Mouse (Mus musculus): ENCODE results near the gene Zfp872. TPM values are rescaled to one million over a fixed set of nuclear protein-coding genes. Genes with fewer than 3 reads are reported as not detected.
A peak's percentile ranks its signal among the peaks of the same experiment; 100 is the strongest.
"Not testable (repeated sequence)": the region's sequence is repeated elsewhere in the genome, so short reads cannot be mapped to it uniquely, and the experiment has no call there.

Zfp872 gene
- polyA plus RNA-seq, 1 experiment from 2014 or later, result 0.27 TPM

- ATAC-seq, result peak; percentile 76
- WGBS, result 58% methylated on average over 20 of the region's 20 CpGs
These were observed 38.3 kb upstream of the Zfp872 start for GRCm38 (mm10) chr9:22149426-22150248.

DNA sequence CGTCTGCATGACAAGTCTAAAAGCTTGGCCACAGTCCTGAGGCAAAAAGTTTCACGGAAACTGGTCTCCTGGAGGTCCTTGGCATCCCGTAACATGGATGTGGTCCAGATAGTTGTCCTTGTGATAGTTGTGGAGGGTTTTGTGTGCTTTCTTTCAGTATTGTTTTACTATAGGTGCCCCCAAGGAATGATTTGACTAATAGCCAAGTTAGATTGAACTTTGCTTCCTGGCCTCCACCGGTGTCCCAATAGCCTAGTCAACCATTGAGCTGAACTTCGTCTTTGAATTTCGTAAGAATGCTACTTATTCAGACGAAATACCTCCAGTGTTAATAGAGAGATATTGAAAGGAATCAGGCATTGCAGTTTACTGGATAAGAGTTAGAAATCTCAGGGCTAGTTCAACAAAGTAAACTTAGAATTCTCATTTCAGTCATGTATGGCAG lies 37.6 kb upstream of the Zfp872 start:
- WGBS, result 55% methylated on average over 7 of the region's 7 CpGs
- H3K9ac ChIP-seq (ENCODE audit: low read depth, low read length); H3K36me3 ChIP-seq (ENCODE audit: control insufficient read depth, insufficient read depth); H3K4me3 ChIP-seq (ENCODE audit: low read depth, low read length); H3K27me3 ChIP-seq (replicated peaks; ENCODE audit: control insufficient read depth, insufficient read depth, low read length); H3K9me3 ChIP-seq (ENCODE audit: control insufficient read depth); H3K4me1 ChIP-seq (replicated peaks; ENCODE audit: control insufficient read depth, insufficient read depth, low read length): not testable (repeated sequence)
- Histone ChIP-seq H3K4me2 (replicated peaks; ENCODE audit: low read depth) (peak overlapping the region; percentile 43), H3K27ac (ENCODE audit: low read depth, low read length) (peak overlapping the region; percentile 84)
- ATAC-seq, result peak; percentile 77

More at GRCm38 (mm10) chr9:22149426-22150248, 38.3 kb upstream of the Zfp872 start:
- H3K4me1 ChIP-seq (replicated peaks; ENCODE audit: control insufficient read depth, insufficient read depth, low read length), result no peaks in the 10 kb centered on the region
- H3K27me3 ChIP-seq (replicated peaks; ENCODE audit: control insufficient read depth, insufficient read depth, low read length), result no peaks in the 10 kb centered on the region
- H3K4me3 ChIP-seq (ENCODE audit: low read depth, low read length), result no peak overlapping the region
- H3K9me3 ChIP-seq (ENCODE audit: control insufficient read depth), result no peaks in the 10 kb centered on the region
- H3K9ac ChIP-seq (ENCODE audit: low read depth, low read length), result no peak overlapping the region
- peak overlapping the region; percentile 43 for H3K4me2 ChIP-seq (replicated peaks; ENCODE audit: low read depth)
- no peaks in the 10 kb centered on the region for H3K36me3 ChIP-seq (ENCODE audit: control insufficient read depth, insufficient read depth)
- peak overlapping the region; percentile 84 for H3K27ac ChIP-seq (ENCODE audit: low read depth, low read length)
- TF ChIP-seq CTCF (IDR thresholded peaks at IDR 0.05; ENCODE audit: low read depth), result no peak

- H3K27me3 ChIP-seq (replicated peaks; ENCODE audit: control insufficient read depth, insufficient read depth, low read length), result no peaks in the 10 kb centered on the region
- no peak for ATAC-seq
- TF ChIP-seq CTCF (IDR thresholded peaks at IDR 0.05; ENCODE audit: low read depth), result peak; percentile 29; the same call in 1 of the 2 replicates
- no peaks in the 10 kb centered on the region; the same call in 1 of the 2 replicates for H3K4me1 ChIP-seq (replicated peaks; ENCODE audit: control insufficient read depth, insufficient read depth, low read length)
- 44% methylated on average over 2 of the region's 2 CpGs for WGBS
- H3K4me3 ChIP-seq (ENCODE audit: low read depth, low read length), result no peak overlapping the region
- no peak overlapping the region for H3K9ac ChIP-seq (ENCODE audit: low read depth, low read length)
- no peaks in the 10 kb centered on the region for H3K36me3 ChIP-seq (ENCODE audit: control insufficient read depth, insufficient read depth)
- peak overlapping the region; percentile 84 for H3K27ac ChIP-seq (ENCODE audit: low read depth, low read length)
- H3K9me3 ChIP-seq (ENCODE audit: control insufficient read depth), result no peaks in the 10 kb centered on the region
- H3K4me2 ChIP-seq (replicated peaks; ENCODE audit: low read depth), result no peak overlapping the region
These were observed 36.9 kb upstream of the Zfp872 start for GRCm38 (mm10) chr9:22150946-22151345.

DNA sequence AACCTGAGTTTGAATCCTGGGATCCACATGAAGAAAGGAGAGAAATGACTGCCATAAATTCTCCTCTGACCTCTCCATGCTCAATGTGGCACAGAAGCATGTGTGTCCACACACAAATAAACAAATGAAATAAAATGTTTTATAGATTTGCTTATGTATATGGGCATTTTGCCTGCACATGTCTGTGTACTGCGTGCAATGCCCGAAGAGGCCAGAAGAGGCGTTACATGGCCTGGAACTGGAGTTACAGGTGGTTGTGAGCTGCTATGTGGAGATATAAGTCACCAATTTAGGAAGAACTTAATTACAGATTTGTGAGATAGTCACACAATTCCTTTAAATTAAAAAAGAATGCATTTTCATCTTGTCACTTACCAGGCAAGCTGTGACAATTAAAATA lies 34.1 kb upstream of the Zfp872 start:
- H3K36me3 ChIP-seq (ENCODE audit: control insufficient read depth, insufficient read depth), result peaks cover 7% of the 10 kb centered on the region; the same call in 1 of the 2 replicates
- no peak for ATAC-seq

DNA sequence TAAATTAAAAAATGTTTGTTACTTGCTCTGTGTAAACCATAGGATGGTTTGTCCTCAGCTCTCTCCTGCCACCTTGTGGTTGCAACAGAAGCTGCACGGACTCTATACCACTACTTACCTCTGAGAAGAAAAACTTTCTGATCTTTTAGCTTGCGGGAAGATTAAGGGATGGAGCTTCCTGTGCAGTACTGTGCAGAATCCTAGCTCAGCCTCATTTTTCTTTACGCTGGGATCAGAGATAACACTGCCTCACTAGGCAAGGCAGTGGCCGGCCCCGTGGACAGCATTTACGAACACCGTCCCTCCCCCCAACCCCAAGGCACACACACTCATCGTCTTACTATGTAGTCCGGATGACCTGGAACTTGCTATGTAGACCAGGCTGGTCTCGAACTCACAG lies 32.3 kb upstream of the Zfp872 start:
- Histone ChIP-seq H3K4me2 (replicated peaks; ENCODE audit: low read depth) (peak overlapping the region; percentile 47), H3K4me3 (ENCODE audit: low read depth, low read length) (no peak overlapping the region), H3K27me3 (replicated peaks; ENCODE audit: control insufficient read depth, insufficient read depth, low read length) (no peaks in the 10 kb centered on the region), H3K9me3 (ENCODE audit: control insufficient read depth) (no peaks in the 10 kb centered on the region), H3K36me3 (ENCODE audit: control insufficient read depth, insufficient read depth) (peaks cover 8% of the 10 kb centered on the region; the same call in 1 of the 2 replicates), H3K4me1 (replicated peaks; ENCODE audit: control insufficient read depth, insufficient read depth, low read length) (no peaks in the 10 kb centered on the region; the same call in 1 of the 2 replicates), H3K27ac (ENCODE audit: low read depth, low read length) (no peak overlapping the region), H3K9ac (ENCODE audit: low read depth, low read length) (no peak overlapping the region)
- WGBS, result 21% methylated on average over 10 of the region's 10 CpGs
- peak; percentile 26; the same call in 1 of the 2 replicates for ATAC-seq
- TF ChIP-seq CTCF (IDR thresholded peaks at IDR 0.05; ENCODE audit: low read depth), result peak; percentile 87

More for the DNA sequence above, 34.1 kb upstream of the Zfp872 start:
- H3K4me1 ChIP-seq (replicated peaks; ENCODE audit: control insufficient read depth, insufficient read depth, low read length), result no peaks in the 10 kb centered on the region; the same call in 1 of the 2 replicates
- TF ChIP-seq CTCF (IDR thresholded peaks at IDR 0.05; ENCODE audit: low read depth), result no peak; the same call in 1 of the 2 replicates
- no peaks in the 10 kb centered on the region for H3K9me3 ChIP-seq (ENCODE audit: control insufficient read depth)
- H3K4me3 ChIP-seq (ENCODE audit: low read depth, low read length), result no peak overlapping the region
- no peak overlapping the region for H3K9ac ChIP-seq (ENCODE audit: low read depth, low read length)
- H3K27ac ChIP-seq (ENCODE audit: low read depth, low read length), result no peak overlapping the region
- 84% methylated on average over 3 of the region's 3 CpGs for WGBS
- H3K4me2 ChIP-seq (replicated peaks; ENCODE audit: low read depth), result no peak overlapping the region
- H3K27me3 ChIP-seq (replicated peaks; ENCODE audit: control insufficient read depth, insufficient read depth, low read length), result no peaks in the 10 kb centered on the region

DNA sequence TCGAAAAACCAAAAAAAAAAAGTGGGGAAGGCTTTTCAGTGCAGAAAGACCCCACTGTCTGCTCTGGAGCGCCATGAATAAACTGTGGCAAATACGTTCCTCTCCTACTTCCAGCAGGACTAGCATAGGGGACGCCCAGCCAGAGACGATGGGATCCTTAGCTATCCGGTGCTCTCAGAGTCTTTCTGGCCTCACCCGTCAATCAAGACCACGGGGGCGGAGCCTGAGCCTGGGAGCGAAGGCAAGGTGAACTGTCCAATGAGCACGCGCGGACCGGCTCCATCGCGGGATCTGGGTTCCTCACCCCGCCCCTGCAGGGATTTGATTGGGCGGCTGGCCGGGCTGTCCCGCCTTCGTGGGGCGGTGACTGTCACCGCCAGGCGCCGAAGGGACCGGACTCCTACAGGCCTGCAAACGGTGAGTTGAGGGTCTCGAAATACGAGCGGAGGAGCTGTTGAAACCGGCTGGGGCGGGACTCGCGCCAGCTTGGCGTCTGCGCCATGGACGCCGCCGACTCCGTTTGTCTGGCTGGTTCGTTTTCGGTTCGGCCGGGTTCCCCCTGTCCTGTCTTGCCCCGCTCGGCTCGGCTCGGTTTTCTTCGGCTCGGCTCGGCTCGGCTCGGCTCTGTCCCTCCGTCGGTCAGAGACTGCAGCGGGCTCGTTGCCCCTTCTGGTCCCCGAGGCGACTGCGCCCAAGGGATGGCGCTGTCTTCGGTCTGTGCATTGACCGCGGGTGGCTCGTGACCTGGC lies 31.2 kb upstream of the Zfp872 start, which contains the start of gene Pigyl:
Gene Pigyl, plus strand, starts transcription at position 350 of the 749 bp plus-strand sequence.
- Histone ChIP-seq H3K4me1 (replicated peaks; ENCODE audit: control insufficient read depth, insufficient read depth, low read length) (no peaks in the 10 kb centered on the region; the same call in 1 of the 2 replicates), H3K4me3 (ENCODE audit: low read depth, low read length) (peak within 1 kb of the TSS; percentile 69), H3K27me3 (replicated peaks; ENCODE audit: control insufficient read depth, insufficient read depth, low read length) (no peaks in the 10 kb centered on the region), H3K36me3 (ENCODE audit: control insufficient read depth, insufficient read depth) (peaks cover 8% of the 10 kb centered on the region; the same call in 1 of the 2 replicates), H3K9ac (ENCODE audit: low read depth, low read length) (peak within 1 kb of the TSS; percentile 83), H3K4me2 (replicated peaks; ENCODE audit: low read depth) (peak within 1 kb of the TSS; percentile 83), H3K9me3 (ENCODE audit: control insufficient read depth) (no peaks in the 10 kb centered on the region), H3K27ac (ENCODE audit: low read depth, low read length) (peak within 1 kb of the TSS; percentile 69)
- peak; percentile 95 for ATAC-seq
- 2% methylated on average over 63 of the region's 65 CpGs for WGBS
- TF ChIP-seq CTCF (IDR thresholded peaks at IDR 0.05; ENCODE audit: low read depth), result peak; percentile 56

All from intestine, postnatal 0 days (tissue).